Comparison of ENCODE assay signal across 8 mouse cellular contexts in the genomic region with DNA sequence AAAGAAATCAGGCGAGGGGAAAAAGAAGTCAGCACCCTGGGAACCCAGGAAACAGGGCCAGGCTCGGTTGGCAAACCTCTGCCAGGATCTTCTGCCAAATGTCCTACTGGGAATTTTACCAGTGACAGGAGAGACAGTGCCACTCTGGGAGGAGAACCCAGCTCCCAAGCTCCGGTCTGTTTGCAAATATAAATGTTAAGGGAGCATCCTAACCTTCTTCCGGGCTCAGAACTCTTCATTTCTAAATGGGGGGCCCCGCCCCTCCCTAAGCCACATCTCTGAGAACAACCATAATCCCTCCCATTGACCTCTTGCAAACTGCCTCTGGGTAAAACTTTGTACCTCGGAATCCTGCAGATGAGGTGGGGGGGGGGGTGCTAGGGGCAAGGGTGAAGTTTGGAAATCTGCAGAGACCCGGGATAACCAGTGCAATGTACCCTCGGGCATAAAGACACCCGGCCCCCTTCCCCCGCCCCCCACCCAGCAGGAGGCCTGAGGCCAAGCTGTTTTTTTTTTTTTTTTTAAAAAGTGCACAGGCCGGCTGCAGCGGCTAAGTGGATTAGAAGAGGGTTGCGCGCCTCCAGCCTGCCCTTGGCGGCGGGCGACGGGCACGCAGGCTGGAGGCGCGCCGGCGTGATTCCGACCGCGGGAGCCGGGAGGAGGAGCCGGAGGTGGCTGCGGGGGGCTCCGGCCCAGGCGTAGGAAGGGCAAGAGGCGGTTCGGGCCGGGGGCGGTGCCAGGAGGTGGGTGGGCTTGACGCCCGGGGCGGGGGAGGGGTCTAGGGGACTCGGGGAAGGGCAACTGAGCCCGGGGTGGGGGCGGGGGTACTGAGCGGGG. TPM values are rescaled to one million over a fixed set of nuclear protein-coding genes. Genes with fewer than 3 reads are reported as not detected.
DNase-seq lines count a peak whose midpoint lies in the region; ATAC-seq and TF ChIP-seq lines count a peak whose summit lies in the region.

No protein-coding gene starts in this region.

- H3K36me3 ChIP-seq in E14TG2a.4 (ENCODE audit: insufficient read depth, low read length) = no peaks in the 10 kb centered on the region
- no peaks in the 10 kb centered on the region for H3K36me3 ChIP-seq in forebrain, embryonic 12.5 days (replicated peaks)
- no peaks in the 10 kb centered on the region for H3K36me3 ChIP-seq in neural tube, embryonic 15.5 days

- H3K9ac ChIP-seq in forebrain, embryonic 12.5 days = peak overlapping the region; percentile 69; the same call in 1 of the 2 replicates
- peak overlapping the region; percentile 54 for H3K9ac ChIP-seq in neural tube, embryonic 15.5 days (replicated peaks)

- no peak for TF ChIP-seq CTCF in E14TG2a.4 (conservative IDR thresholded peaks at IDR 0.05; ENCODE audit: low read length)
- peak; percentile 14; the same call in 1 of the 2 replicates for TF ChIP-seq CTCF in lung, adult 2 months (IDR thresholded peaks at IDR 0.05; ENCODE audit: insufficient read depth, low read length)

- peak overlapping the region; percentile 88 for H3K4me3 ChIP-seq in E14TG2a.4 (replicated peaks; ENCODE audit: low read length)
- H3K4me3 ChIP-seq in forebrain, embryonic 12.5 days (replicated peaks) = peak overlapping the region; percentile 61
- peak overlapping the region; percentile 86 for H3K4me3 ChIP-seq in lung, adult 2 months (replicated peaks; ENCODE audit: extremely low read depth, low read depth, low read length)
- H3K4me3 ChIP-seq in neural tube, embryonic 15.5 days (replicated peaks) = peak overlapping the region; percentile 54

- intact Hi-C loops in heart, postnatal 14 days (cut with DNase I) = loop anchor here (1.0 to 5.0 kb wide), 2 partner anchors 34 to 42 kb away; no protein-coding TSS in a partner anchor

- peak; percentile 73 for ATAC-seq in forebrain, embryonic 12.5 days (ENCODE audit: low FRiP score)
- peak; percentile 76 for ATAC-seq in neural tube, embryonic 15.5 days (ENCODE audit: low FRiP score)

- peak overlapping the region; percentile 99 for H3K4me2 ChIP-seq in forebrain, embryonic 12.5 days
- H3K4me2 ChIP-seq in neural tube, embryonic 15.5 days = peak overlapping the region; percentile 85

- H3K4me1 ChIP-seq in E14TG2a.4 (replicated peaks; ENCODE audit: low read depth, low read length) = peaks cover 61% of the 10 kb centered on the region
- peaks cover 49% of the 10 kb centered on the region for H3K4me1 ChIP-seq in forebrain, embryonic 12.5 days
- peaks cover 20% of the 10 kb centered on the region for H3K4me1 ChIP-seq in lung, adult 2 months (ENCODE audit: control insufficient read depth, insufficient read depth, low read length)
- peaks cover 46% of the 10 kb centered on the region for H3K4me1 ChIP-seq in neural tube, embryonic 15.5 days

- TF ChIP-seq POLR2A in lung, adult 2 months (IDR thresholded peaks at IDR 0.05; ENCODE audit: borderline replicate concordance, extremely low read depth, low read depth, low read length) = no peak

- H3K27me3 ChIP-seq in E14TG2a.4 (ENCODE audit: insufficient read depth, low read length) = no peaks in the 10 kb centered on the region
- peaks cover 40% of the 10 kb centered on the region for H3K27me3 ChIP-seq in forebrain, embryonic 12.5 days
- H3K27me3 ChIP-seq in neural tube, embryonic 15.5 days (replicated peaks) = peaks cover 10% of the 10 kb centered on the region

- H3K27ac ChIP-seq in forebrain, embryonic 12.5 days = peak overlapping the region; percentile 56; the same call in 1 of the 2 replicates
- peak overlapping the region; percentile 72 for H3K27ac ChIP-seq in neural tube, embryonic 15.5 days (replicated peaks)

- DNase-seq in c-Kit-positive CD71-negative TER-119-negative erythroid progenitor cells, embryonic 14.5 days (ENCODE audit: low read depth) = peak; percentile 63
- DNase-seq in heart, postnatal 14 days = peak; percentile 86
- peak; percentile 87 to 92 for DNase-seq in kidney, postnatal 4 days
- DNase-seq in lung, adult 2 months = no peak
- DNase-seq in testis, postnatal 10 days (ENCODE audit: low spot score) = peak; percentile 90

- 2% methylated on average over 40 of the region's 42 CpGs for WGBS in forebrain, embryonic 12.5 days
- WGBS in lung, adult 2 months = 5% methylated on average over 36 of the region's 42 CpGs
- 2% methylated on average over 35 of the region's 42 CpGs for WGBS in neural tube, embryonic 15.5 days

- H3K9me3 ChIP-seq in E14TG2a.4 (ENCODE audit: low read length) = peaks cover 3% of the 10 kb centered on the region
- no peaks in the 10 kb centered on the region for H3K9me3 ChIP-seq in forebrain, embryonic 12.5 days
- H3K9me3 ChIP-seq in neural tube, embryonic 15.5 days (replicated peaks) = no peaks in the 10 kb centered on the region

RNA-seq across cellular contexts. Expression of a gene that starts 2.3 kb away (rescaled TPM):
- polyA plus RNA-seq in forebrain, embryonic 12.5 days (2016; fragmentation: Nextera tagmentation; extraction: Ambion mirVana) = 0.49 and 0.65 TPM in 2 replicates
- total RNA-seq in heart, postnatal 14 days (2021) = 1 to 10 TPM; 8.3 to 10.0 TPM
- 23.6 and 33.3 TPM in 2 replicates for polyA plus RNA-seq in lung, adult 2 months (2012; rRNA removed)
- polyA plus RNA-seq in neural tube, embryonic 15.5 days (2015; fragmentation: Nextera tagmentation; extraction: Ambion mirVana) = 0.69 and 1.6 TPM in 2 replicates
